Mouse (Mus musculus) ovary, adult 18-20 months (tissue): ENCODE data around the gene Tab2.

Source experiments
- DNase-seq: peaks from one replicate; pipeline ENCODE4 v3.0.0; 2022; ENCODE audit warnings: low spot score, mixed read lengths

The Tab2 gene

DNA sequence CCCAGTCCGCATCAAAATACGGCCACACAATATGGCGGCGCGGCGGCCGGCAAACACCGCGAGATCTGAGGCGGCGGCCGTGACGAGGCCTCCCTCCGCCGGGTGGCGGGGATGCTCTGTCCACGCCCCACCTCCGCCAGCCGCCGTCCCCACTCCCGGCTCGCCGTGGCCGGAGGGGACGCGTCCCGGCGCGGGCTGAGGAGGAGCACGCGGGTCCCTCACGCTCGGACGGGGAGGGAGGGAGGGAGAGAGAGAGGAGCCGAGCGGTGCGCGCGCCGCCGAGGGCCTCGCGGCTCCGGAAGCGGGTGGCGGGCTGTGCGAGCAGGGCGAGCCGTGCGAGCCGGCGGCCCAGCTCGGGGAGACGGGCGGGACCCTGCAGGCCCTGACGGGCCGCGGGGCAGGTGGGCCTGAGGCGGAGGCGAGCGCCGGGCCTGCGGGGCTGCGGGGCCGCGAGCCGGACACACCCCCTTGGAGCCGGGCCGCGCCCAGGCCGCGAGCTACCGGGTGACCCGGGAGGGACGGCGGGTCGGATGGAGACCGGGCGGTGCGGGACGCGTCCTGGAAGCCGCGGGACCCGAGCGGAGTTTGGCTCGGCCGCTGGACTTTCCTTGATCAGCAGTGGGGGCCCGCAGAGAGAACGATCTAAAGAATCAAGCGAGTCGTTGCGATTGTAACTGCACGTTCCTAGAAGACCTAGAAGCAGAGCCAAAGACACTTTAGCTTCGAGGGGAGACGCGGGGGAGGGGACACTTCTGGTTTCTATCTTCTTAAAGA, at the start of gene Tab2:
TSS of gene Tab2 (minus strand) at position 3 of the 774 bp plus-strand sequence.
- DNase-seq = peak; percentile 87

DNA sequence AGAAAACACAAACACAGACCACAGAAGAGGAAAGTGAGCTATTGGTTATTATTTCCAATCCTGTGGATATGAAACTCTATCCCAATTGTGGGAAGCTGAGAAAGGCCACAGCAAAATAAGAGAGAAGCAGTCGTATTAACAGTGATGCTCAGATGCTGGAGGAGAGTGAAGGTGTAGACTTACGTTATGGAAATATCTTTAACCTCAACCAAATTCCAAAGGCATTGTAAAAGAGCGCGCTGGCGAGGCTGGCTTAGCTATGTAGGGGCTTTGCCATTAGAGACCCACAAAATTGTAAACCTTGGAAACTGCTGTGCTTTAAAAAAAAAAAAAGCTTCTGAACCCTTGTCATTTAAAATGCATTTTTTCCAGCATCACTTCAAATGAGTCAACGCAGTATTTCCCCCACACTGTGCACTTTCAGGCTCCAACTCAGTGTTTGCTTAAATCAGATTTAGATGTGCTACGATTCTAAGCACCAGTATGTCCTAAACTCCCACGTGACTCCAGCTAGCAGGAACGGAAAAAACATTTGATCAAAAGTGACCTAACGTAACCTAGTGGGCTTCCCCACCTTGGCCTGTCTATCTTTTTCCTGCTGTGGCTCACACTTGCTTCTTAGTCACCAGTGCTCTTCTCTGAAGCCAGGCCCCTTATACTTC, 36.4 kb upstream of the Tab2 start:
- DNase-seq = no peak

DNA sequence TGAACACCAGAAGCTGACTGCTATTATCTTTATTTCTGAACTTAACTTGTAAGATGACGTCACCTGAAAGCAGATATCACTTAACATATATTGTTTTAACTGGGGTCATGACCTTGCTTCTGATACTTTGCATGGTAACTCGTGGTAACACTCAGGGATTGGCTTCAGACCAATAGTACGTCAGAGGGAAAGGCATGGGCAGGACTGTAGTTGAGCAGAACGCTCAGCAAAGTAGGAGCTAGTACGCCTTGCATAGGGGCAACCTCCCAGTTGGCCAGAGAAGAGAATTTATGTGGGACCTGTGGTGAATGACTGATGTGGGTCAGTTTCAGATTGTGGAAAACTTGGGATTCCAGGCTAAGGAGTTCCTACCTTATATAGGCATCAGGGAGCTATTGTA, 35.6 kb upstream of the Tab2 start:
- DNase-seq = no peak

DNA sequence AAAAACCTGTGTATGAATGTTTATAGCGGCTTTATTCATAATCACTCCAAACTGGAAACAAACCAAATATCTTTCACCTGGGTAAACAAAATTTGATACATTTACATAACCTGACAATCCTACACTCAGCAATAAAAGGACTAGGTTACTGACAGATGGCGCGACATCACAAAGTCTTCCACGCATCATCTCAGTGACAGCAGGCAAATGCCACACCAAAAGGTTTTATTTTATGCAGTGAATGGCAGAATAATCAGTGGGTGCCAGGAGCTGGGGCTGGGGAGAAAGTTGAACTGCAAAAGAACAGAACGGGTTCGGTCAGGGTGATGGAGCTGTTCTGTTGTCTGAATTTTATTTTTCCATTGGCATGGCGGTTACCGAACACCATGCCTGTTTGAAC, 31.5 kb upstream of the Tab2 start:
- no peak for DNase-seq

DNA sequence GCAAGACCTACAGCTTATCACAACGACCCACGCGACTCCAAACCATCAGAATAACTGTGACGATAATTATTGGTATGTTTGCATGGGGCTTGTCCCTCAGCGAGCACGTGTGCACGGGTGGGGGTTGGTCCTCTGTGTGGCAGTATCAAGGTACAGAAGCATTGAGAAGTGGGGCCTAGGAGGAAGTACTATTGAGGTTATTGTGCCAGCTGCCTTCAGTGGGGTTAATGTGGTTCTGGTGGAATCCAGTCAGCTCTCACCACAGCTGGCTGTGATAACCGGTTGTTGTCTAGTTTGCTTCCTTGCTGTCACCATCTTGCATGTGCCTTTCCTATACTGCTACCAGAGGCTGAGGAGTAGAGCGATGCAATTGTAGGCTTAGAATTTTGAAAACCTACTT, 20.4 kb upstream of the Tab2 start:
- no peak for DNase-seq

DNA sequence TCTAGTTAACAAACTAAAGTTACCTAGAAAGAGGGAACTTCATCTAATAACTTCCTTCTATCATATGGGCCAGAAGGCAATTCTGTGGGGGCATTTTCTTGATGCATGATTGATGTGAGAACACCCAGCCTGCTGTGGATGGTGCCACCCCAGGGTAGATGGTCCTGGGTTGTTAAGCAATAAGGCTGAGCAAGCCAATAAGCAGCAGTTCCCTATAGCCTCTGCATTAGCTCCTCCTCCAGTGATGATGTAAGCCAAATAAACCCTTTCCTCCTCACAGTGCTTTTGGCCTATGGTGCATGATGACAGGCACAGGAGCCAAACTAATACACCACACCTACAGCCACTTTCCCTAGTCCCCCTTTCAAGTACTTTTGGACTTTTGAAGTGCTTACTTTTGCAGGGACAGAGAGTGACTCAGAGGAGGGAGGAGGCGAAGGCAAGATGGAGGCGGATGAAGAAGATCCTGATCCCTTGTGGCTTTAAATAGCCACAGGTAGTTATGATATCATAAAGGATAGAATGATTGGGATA, 12.8 kb upstream of the Tab2 start:
- no peak for DNase-seq

DNA sequence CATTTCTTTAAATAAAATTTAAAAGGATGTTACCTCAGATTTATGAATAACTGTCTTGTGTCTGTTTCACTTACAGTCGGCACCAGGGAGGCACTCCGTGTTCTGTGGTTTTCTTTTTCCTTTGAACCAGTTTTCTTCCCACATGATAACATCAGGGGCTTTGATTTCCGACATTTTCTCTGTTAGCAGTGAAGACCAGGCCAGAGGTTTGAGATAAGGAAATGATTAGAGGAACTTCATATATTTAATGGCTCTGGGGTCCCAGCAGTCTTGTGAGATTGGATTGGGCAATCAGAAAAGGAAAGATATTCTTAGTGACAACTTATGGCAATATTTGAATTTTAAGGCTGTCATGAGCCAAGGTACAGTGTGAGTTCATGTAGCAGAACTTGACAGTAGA, 11.1 kb upstream of the Tab2 start:
- DNase-seq = no peak

DNA sequence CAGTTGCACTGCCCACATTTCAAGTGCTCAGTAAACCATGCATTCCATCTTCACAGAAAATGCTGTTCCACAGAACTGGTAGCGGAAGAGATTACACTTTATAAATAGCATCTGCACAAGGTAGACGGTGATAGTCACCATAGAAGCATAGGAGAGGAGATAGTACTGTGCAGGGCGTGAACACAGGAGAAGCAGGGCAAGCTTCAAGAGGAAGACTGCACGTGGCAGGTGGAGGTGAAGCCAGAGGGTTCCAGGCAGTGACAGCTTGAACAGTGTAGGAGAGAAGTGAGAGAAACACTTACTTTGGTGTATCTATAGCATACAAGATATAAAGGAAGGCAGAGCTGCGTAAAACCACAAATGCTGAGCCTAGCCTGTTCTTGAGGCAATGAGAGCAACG, 3.0 kb upstream of the Tab2 start:
- DNase-seq = no peak

DNA sequence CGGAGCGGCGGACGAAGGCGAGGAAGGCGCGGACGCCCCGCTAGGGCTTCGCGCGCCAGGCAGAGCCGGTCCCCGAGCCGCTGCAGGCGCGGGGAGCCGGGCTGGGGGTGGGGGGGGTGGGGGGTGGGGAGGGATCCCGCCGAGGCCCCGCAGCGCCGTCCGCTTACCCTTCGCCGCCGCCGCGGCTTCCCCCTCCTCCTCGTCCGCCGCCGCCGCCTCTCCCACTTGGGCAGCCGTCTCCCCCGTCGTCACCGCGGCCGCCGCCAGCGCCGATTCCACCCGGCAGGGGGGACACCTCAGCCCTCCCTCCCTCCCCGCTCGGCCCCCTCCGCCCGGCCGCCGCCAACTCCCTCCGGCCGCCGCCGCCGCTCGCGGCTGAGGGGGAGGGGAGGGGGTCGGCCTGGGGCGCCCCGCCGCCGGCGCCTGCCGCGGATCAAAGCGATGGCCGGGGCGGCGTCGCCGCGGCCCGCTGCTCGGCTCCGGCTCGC, 352 bp downstream of the Tab2 start:
- DNase-seq = peak; percentile 16

DNA sequence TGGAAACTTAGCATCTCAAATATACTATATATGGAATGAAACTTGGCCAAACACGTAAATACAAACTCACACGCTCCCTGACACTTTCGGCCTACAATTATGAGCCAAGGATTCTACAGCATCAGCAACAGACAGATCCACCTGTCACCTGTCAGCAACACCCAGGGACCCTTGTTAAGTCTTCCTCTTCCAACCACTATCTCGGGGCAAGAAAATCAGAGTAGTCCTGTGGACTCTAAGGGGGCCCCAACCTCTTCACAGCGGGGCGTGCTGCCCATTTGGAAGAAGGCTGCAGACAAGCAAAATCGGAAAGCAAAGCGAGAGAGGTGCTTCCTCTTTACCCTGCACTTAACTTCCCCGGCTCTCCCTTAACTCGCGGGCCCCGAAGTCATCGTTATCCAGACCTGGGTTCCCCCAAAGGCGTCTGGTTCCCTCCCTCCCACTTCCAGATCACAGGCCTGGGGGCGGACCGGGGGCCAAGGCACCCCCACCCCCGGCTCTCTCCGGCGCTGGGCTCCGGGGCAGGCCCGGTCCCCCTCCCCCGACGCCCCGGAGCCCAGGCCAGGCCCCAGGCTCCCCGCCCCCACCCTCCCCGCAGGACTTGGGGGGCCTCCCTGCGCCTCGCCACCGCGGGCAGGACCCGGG, 919 bp downstream of the Tab2 start:
- peak; percentile 11 for DNase-seq

DNA sequence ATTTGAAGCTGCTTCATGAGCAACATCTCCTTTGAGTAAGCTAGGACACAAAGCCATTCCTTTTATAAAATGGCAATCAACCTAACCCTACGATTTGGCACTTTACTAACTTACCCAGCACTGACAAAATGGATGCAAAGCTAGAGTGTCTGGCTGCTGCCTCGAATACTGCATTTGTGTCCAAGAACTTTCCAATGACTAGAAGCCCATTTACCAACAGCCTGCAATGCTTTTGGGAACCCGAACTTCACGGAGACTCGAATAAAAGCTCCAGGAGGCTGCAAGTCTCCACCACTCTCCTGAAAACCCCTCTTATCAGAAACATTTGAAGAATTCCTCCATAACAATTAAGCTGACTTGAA, 1.4 kb downstream of the Tab2 start:
- no peak for DNase-seq

DNA sequence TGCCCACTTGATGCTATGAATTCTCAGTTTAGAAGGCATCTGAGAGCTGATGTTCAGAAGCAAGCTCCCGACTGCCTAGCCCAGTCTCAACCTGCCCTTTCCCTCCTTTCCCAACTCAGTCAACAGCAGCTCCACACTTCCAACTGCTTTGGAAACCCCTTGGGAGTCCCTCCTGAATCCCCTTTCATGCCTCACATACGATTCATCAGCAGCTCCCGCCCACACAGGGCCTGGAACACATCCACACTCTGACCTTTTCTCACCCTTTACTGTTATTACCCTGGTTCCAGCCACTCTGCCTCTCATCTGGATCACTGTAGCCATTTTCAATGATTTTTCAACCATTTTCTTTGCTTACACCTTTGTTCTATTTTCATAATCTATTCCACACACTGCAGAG, 13.0 kb downstream of the Tab2 start:
- DNase-seq = no peak

DNA sequence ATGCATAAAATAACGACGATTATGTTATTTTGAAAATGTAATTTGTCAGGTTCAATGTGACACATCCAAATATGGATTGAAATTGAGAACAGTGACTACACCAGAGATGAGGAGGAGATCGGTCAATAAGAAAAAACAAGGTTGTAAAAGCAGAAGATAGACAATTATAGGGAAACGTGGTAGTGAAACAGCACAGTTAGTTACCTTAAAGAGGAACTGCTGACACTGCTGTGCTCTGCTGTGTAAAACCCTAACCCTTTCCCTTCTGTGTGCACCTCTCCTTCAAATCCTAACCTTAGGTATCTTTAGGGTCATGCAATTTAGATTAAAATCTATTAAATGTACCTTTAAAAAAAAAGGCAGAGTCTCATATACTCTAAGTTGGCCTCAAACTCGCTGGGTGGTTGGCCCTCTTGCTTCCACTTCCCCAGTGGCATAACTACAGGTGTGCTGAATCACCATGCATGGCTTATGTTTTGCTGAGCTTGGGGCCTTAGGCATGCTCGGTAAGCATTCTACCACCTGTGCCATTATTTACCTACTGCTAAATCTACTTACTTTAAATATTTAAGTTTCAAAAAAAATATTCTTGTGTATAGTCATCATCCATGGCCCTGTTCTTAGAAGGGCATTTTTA, 19.4 kb downstream of the Tab2 start:
- no peak for DNase-seq

DNA sequence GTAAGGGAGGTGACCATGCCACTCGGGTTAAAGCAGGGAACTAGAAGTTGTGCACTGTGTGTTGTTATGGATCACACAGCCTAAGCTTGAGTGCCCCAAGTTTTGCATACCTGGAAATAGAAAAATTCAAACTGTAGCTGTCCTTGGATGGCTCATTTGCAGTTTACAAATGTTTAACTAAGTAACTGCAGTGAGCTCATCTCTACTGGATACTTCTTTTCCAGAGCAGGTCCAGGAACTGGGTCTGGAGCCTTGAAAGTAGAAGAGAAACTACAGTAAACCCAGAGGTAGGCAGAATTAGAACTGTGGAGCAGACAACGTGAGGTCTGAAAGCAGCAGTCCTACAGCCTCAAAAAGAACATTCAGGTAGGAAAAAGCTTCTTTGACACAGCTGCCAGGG, 23.1 kb downstream of the Tab2 start:
- no peak for DNase-seq

DNA sequence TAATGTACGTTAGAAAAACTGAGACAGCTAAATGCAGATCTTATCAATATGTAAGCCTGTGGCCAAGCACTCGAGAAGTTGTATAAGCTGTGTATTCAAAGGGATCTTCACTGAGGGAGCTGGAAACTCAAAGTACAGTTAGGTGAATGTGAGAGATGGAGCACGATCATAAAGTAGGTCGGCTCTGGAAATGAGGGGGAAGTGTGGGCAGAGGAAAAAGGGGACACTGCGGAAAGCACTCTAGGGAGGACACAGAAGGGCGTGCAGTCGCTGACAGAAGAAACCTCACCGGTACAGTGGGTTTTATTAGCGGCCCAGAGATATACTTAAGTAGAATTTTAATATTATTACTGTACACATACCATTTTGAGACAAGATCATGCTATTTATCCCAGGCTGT, 27.0 kb downstream of the Tab2 start:
- DNase-seq = no peak

DNA sequence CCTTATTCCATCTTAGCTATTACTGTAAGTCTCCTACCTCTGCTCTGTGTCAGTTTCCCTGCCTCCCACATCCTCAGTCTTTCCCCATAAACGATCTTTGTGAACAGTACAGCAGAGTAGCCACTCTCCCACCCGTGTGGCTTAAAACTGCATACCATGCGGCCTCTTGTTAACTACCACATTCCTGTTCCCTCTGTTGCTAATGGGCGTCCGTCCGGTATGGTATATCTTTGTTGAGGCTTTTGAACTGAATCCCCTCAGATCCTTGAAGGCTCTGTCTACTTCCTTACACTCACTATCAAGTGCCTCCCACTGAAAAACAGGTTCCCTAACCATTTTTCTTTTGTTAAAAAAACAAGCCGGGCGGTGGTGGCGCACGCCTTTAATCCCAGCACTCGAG, 30.5 kb downstream of the Tab2 start:
- no peak for DNase-seq

DNA sequence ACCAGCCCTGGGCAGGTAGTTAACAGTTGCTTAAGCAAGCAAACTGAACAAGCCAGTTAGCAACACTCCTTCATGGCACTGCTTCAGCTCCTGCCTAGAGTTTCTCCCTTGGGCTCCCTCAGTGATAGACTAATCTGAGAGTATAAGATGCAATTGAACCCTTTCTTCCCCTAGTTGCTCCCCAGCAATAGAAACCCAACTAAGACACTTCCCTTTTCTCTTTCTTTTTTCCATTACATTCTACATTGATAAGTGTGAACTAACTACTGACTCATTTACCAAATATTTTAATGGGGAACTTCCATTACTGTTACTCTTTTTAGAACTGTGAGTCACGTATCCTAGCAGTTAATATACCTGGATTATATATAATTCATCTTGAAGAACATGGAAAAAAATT, 32.6 kb downstream of the Tab2 start:
- no peak for DNase-seq

DNA sequence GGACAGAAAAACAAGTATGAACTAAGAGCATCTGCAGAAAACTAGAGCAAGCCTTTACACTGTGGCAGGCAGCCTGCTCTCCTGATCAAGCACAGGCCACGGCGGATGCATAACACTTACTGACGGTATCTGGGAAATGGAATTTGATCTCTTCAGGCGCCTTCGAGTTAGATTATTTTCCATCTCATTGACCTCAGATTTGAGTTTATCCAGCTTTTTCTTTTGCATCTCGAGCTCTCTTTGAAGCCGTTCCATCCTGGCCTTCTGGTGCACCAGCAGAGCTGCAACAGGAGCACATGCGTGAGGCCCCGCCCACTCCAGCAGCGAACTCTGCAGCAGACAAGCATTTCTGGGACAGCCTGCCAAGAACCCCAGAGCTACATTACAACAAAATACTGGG, 44.8 kb downstream of the Tab2 start:
- no peak for DNase-seq

DNA sequence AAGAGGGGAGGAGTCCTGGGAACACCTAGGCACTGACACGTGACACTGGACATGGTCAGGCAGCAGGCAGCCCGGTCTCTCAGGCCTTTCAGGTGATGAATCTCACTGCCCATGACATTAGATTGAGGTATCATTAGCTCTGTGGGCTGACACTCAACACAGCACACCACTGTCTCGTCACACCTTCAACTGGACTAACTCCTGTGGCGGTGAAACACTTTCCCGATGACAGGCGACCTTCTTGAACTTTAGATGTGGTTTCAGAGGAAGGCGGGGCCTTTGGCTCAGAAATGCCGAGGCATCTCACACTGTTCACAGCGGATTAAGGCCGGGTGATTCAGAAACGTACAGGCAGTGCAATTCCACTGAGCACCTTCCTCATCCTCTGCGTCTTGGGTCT, 48.9 kb downstream of the Tab2 start:
- no peak for DNase-seq

DNA sequence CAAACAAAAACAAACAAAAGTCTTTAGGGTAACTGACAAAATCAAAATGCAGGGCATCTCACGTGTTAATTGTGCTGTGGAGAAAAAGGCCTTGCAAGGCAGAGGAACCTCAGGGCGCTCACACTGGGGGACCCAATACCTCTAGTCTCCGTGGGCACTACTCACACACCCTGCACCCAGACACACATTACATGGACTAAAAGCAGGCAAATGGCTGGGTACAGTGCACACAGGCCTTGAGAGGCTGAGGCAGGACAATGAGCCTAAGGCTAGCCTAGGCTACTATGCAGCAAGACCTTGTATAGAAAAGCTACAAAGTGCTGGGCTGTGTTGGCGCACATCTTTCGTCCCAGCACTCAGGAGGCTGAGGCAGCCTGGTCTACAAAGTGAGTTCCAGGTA, 51.9 kb downstream of the Tab2 start:
- no peak for DNase-seq

DNA sequence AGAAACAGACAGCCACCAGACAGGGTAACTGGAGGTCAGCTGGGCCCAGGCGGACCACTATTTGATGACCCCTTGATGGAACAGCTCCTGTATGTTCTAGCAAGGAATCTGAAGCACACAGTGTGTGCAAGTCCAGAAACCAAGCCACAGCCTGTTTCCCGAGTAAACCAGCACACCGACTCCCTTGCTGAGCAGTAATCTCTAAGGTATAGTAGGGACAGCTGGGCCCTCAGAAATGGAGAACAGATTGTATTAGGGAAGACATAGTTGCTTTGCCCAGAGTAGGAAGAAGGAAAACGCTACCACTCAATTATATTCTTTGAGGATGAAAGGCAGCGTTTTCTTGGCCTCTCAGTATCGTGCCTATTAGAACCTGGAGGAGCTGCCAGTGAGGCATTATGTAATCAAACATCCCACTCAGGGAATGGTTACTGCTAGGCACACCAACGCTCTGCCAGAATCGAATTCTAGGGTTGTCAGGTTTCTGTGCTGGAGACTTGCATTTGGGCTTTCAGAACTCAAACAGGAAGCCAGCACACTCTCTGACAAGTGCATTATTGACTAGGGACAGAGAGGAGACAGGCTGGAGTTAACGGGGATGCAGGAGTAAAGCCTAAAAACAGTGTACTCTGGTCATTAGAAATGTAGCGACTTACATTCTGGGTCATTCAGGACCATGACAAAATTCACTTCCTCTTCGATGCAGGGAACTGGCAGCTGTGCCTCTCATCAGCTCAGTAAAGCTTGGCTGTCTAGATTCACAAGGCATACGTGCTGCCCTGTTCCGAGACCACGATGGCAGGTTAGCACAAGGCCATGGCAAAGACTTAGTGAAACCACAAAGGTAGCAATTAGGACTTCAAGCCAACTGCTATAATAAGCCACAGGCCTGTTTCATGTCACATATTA, 55.1 kb downstream of the Tab2 start:
- DNase-seq = no peak
